Mouse (Mus musculus): ENCODE measurements around the gene Arid5b.
A peak's percentile ranks its signal among the peaks of the same experiment; 100 is the strongest.

Arid5b gene

DNA sequence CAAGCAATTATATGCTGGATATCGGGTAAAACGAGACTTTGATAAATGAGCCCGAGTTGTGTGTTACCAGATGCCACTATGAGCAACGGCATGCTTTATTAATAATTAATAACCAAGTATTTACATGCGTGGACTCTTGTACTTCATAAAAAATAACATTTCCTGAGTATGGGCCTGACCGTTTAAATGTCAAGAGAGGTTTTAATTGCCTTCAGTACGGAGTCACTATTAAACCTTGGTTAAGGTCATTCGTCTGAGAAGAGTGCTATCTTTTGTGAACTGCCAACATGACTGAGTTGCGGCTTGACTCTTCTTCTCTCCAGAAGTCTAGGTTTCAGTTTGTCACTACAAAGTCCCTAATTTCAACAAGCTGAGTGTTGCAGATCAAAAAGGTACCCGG, 8.8 kb downstream of the Arid5b start:
- DNase-seq (ENCODE audit: low read depth, low spot score) = no peak

DNA sequence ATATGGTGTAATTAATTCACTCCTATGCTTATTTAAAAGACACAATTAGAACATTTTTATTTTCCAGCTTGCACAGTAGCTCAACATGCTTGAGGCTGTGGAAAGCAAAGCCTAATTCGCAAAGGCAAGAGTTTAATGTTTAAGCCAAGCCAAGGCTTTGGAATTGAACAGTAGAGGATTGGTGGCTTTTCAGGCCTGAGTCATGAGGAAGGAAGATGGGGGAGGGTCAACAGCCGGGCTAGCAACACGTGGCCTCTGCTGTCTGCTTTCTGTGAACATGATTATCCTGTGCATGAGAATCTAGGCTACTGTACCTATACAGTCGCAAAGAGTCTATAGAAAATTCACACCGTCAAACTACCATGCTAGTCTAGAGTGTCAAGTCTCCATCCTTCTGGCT, 9.9 kb downstream of the Arid5b start:
- DNase-seq (ENCODE audit: low read depth, low spot score) = no peak

DNA sequence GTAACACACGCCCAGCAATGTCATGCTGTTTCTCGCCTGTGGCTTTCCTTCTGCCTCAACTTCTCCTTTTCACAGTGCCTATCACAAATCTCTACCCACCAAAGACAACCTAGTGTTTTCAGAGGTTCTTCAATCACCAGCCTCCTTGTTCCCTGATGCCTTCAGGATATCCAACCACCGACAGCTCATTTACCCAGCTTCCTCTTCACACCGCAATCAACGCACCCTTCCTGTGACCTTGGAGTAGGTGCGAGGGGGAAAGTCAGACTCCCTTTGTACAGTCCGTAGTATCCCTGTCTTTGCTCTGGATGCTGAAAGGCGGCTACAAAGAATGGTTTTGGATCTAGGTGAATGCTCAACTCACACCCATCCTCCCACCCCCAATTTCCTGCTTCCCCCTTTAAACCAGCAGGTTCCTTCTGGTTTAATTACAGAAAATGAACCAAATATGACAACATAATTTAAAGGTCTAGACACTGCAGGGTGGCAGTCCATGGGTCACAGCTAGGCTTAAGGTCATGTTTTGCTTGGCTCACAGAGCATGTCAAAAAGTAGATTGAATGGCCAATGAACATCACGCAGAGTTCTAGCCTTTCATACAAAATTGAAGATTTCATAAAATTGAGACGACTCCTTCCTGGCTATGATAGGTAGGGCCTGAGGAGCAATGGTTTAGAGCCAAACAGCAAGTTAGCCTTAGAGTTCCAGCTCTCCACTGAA, 14.4 kb downstream of the Arid5b start:
- DNase-seq (ENCODE audit: low read depth, low spot score) = no peak

DNA sequence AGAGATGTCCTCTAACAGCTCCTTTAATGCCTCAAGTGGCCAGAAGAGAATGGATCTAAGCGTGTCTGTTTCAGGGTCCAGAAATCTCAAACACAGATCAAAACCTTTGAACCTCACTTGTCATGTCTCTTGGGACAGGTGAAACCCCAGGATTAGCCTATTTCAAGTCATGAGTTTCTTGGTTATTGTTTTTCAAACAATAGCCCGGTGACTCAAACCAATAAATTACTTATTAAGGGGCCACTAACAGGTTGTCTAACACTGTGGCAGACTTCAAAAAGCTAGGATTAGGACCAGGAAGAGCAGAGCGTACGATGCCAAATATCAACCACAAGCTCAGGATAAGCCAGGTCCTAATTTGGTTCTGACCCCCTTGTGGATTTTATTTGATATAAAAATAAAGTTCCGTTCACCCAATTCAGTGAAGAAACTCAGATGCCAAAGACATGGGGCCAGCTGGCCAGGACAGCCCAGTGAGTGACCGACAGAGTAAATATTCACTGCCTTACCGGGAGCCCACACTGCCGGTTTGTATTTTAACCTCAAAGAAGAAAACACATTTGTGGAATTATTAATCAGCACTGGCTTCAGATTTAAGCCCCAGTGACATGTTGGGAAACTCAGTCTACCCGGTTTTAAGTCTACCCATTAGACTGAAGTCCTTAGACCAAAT, 15.1 kb downstream of the Arid5b start:
- no peak for DNase-seq (ENCODE audit: low read depth, low spot score)

DNA sequence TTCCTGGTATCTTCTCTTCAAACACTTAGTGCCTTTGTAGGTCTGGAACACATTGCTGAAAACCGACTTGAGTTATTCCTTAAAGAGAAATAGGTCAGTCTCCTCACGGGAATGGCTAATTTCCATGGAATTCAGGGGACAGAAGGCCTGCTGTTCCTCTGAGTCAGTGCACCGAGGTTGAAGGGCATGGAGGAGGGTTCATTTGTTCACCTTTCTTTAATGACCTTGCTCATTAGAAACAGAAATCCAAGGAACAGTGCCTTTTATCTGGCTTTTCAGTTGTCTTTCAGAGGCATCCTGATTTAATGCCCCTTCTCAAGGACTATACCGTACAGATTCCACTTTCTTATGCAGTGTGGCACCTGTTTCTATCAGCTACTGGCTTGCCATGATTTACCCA, 18.9 kb downstream of the Arid5b start:
- no peak for DNase-seq (ENCODE audit: low read depth, low spot score)

DNA sequence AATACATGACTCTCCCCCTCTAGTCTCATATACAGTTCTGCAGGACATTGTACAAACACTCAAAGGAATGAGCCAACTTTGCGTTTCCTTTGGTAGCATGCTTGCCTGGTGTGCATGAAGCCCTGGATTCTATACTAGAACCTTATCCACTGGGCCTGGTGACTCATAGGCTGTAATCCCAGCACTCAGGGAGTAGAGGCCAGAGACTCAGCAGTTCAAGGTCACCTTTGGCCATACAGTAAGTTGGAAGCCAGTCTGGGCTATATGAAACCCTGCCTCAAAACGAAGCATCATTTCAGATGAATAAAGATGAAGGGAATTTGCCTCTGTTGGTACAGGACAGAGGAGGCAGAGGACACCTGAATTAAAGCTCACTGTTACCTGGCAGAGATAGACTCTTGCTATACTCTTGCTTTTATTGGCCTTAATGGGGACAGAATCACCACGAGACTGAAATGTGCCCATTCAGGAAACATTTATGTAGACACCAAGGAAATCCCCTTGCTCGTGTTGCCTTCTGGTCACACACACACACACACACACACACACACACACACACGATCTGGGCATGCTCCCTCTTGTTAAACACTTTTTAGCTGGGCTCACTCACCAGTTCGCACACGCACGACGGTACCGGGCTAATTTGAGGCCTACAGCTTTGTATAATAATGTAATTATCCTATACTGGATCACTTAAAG, 21.0 kb downstream of the Arid5b start:
- no peak for DNase-seq (ENCODE audit: low read depth, low spot score)

DNA sequence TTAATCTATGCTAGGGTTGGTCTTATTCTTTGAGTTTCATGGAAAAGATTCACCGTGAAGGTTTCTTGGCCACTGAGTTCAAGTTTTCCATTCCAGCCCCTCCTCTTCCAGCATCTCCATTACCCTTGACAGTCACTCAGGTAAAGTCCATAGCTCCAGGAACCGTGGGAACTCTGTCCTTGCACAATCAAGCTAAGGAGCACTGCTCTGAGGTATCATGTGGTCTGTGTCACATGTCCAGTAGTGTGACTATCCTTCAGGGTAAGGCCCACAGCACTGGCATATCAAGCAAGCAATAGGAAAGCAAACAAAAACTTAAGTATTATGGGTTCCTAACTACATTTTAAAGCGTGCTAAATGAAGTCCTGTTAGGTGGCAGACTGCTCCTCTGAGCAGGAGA, 22.4 kb downstream of the Arid5b start:
- no peak for DNase-seq (ENCODE audit: low read depth, low spot score)

DNA sequence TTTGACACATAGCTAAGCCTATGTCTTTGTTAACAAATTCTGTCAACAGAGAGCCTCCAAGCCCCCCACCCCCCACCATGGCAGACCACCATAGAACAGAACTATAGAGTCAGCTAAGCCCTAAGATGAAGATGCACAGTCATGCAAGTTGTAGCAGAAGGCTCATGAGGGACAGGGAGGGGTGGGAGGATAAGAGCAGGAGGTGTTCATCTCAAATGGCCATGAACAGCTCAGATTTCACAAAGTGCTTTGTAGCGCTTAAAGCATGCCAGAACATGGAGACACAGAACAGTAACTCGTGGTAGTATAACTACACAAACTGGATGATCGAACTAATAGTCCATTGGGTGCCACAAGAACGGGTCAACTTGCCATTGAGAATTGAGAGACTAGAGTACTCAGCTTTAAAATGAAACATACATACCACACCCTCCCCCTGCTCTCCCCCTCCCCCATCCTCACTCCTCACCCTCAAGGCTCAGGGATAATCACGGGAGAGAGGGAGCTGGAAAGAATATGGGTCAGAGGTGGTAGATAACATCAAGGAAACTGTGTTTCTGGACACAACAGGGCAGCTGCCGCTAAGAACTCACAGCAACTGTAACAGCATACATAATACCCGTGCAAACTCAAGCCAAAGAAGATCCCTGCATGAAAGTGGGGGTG, 25.0 kb downstream of the Arid5b start:
- DNase-seq (ENCODE audit: low read depth, low spot score) = no peak

DNA sequence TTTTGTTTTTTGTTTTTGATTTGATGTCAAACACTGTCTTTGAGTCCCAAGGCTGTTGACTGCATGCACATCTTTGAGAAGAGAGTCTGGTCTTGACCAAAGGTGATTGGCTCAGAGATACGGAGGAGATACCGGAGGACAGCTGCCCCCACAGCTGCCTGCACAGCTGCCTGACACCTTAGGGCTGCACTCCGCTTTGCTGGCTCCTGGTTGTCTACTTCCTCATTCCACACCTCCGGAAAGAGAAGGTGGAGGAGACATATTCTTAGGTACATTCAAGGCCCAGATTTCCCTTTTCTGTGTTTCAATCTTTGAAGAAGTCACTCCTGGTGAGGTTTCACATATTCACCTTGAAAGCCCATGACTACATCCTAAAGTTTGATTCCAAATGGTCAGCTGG, 25.9 kb downstream of the Arid5b start:
- no peak for DNase-seq (ENCODE audit: low read depth, low spot score)

DNA sequence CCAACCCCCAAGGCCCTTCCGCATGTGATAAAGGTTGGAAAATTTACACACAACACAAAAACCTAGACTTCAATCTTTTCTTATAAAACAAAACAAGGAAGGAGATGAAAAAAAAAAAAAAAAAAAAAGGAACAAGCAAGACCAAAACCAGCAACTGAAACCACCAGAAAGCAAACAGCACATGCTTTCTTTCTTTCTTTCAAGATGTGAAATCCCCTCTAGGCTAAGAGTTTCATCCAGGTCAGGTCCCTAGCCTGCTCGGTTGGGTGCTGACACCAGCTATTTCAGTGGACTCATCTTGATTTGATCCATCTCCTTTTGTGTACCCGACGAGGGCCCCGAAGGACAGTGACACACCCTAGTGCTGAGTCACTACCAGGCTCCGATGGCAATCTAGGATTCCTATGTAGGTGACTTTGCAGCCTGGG, 29.2 kb downstream of the Arid5b start:
- no peak for DNase-seq (ENCODE audit: low read depth, low spot score)

DNA sequence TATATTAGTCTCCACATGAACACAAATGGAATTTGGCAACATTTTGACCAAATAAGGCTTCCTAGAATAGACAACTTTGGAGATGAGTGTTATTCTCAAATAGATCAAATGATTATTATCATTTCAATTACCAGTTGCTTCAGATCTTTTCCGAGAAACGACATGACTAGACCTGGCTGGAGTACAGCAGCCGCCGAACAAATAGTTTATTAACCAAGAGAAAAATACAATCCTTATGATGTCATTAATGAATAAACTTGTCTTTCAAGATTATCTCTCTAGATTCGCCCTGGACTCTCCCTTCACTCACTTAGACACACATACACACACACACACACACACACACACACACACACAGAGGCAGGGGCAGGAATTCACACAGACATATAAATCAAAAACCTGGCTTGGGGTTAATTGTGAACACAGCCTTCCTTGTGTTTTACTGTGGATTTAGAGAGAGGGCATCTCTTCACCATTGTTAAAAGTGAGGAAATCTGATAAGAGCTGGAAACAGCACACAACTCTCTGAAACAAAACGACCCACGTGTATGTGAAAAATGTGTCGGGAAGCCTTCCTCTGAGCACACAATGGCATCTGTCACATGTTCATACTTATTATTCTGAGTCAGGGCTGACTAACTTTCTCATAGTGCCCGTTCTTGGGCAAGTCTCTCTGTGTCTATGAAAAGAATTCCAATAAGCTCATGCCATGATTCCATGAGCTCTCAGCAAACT, 30.1 kb downstream of the Arid5b start:
- DNase-seq (ENCODE audit: low read depth, low spot score) = peak; percentile 18

DNA sequence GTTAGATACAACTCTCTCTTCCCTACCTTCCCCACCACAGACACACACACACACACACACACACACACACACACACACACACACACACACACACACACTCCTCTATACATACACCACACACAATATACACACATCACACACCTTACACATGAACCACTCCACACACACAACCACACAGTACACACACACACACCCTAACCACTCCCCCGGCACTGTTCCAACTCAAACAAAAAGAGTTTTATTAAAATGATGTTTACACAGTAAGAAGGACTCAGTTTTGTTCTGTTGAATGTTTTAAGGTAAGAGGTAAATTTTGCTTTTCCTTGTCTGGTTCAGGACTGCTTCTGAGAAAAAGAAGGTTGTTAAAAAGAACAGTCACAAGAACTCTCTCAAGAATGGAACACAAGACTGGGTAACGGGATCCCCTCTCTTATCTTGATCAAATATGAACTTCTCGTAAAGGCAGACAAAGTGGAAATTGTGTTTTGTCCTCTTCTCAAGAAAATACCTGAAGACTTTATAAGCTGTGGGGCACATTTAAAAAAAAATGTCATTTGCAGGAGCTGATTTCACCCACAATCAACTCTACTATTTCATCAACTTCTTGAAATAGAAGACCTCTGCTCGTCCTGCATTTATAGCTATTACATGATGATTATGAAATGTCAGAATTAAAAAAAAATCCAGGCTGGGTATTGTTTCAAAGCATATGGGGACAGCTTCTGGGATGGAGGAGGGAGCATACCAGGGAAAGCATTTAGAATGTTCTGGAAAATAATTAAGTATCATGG, 30.9 kb downstream of the Arid5b start:
- no peak for DNase-seq (ENCODE audit: low read depth, low spot score)

DNA sequence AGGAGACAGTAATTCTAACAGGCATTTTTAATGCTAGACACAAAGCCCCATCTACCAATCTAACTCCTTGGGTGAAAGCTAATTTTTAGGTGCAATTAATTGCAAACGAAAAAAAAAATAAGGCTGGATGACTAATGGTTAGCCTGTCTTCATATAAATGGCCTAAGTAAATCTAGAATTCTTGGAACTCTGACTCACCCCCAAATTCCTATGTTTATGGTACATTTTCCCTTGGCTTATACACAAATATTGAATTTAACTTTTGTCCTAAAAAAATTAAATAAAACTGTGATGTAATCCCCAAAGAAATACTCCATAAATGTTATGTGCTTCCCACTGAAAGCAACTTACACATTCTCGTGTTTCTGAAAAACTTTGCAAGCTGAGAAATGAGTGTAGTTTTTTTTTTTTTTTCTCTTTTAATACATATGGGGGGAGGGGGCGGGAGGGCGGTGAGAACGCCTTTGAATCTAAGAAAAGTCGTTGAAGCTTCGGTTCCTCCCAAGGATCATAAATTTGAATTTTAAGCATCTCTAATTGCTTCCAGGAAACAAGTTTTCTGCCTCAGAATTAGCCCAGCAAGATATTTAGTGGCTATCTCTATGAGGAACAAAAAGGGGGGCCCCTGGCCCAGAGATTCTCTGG, 31.8 kb downstream of the Arid5b start:
- no peak for DNase-seq (ENCODE audit: low read depth, low spot score)

DNA sequence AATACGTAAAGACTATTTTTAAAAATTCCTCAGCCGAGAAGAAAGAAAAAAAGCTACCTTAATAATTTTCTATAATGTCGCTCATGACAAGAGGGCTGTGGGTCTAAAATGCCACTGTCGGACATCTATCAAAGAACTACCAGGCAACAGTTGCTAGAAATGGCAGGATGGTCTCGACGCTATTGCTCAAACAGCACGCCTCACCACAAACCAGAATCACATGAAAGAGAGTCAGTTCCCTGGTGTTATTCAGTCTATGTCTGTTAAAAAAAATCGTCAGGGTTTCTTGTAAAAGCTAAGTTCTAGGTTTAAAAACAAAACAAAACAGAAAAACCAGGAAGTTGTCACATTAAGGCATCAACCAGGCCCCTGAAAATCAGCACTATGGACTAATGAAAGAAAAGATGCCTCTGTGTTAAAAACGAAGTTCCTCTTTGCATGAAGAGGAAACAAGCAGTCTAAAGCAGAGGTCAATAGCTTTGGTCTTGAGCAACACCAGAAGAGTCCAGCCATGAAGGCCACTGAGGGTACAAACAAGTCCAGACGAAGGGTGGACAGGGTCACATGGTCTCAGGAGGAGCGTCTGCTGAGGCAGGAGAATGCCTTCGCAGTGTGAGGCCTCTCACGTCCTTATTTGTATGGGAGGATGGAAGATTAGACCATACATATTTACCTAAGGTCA, 37.6 kb downstream of the Arid5b start:
- DNase-seq (ENCODE audit: low read depth, low spot score) = no peak

DNA sequence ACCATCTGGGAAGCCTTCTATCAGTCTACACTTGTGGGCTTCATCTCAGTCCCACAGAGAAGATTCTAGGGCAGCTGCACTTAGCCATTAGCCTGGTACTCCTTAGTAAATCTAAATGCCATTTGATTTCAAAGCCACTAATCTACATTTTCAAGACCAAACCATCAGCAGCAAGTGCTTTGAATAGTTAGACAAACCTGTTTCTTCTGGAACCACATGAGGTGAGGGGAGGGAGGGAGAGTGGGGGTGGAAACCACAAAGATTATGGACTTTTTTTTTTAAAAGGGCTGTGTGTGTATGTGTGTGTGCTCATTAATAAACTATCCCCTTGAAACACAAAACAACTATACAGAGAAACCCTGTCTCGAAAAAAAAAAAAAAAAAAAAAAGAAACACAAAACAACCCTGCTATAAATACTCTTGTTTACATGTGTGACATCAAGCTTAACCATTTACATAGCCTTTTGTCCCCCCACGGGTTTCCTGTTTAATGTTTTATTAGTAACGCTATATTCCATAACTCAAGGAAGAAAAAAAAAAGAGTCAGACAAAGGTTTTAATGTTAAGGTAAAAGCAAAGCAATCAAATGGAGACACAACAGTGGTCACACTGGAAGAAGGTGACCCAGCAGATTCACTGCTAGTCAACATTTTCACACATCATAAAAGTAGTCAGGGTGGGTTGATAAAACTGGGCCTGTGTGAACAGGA, 38.3 kb downstream of the Arid5b start:
- DNase-seq (ENCODE audit: low read depth, low spot score) = no peak

DNA sequence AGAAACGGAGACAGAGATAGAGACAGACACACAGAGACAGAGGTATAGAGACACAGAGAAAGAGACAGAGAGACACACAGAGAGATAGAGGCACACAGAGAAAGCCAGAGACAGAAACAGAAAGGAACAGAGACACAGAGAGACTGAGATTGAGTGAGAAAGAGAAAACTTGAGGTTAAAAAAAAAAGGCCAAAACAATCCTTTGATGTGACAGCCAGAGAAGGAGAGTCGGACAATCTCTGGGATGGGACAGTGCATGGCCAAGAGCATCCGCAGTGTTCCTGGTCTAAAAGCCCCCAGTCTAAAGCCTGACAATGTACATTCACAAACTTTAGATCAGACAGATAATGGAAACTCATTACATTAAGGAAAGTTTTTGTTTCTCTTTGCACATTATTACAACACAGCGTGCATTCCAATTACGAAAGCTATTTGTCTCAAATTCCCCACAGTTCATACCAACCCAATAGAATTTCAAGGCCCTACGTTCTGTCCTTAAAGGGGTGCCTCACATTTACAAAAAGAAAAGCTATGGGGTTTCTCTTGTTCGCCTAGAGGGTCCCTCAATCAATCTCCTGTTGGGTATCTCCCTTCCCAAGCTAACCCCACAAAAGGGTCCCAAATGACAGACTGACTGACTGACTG, 39.0 kb downstream of the Arid5b start:
- no peak for DNase-seq (ENCODE audit: low read depth, low spot score)

DNA sequence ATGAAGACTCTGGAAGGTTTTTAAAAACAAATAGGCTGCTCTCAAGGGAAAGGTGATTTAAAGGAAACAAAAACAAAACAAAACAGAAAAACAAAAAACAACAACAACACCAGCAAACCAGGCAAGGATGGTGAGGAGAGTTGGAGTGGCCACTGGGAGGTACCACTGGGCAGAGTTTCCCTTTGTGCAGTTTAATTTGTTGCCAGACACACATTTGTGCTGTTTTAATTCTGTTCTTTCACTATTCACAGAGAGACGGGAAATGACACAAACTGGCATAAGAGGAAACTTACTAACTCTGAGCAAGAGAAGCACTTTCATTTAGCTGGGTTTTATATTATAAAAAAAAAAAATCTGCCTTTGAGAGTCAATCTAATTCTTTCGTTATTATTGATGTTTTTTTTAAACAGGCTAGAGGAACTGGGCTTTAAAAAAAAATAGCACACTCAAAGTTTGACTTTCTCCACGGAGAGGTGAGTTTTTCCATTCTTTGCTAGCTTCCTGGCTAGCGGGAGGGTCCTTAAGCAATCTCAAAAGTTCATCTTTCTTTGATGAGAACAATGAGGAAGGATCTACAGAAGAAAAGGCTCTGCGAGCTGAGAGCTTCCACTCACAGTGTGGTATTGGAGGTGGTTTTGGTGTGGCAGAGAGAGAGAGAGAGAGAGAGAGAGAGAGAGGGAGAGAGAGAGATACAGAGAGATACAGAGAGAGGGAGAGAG, 39.7 kb downstream of the Arid5b start:
- DNase-seq (ENCODE audit: low read depth, low spot score) = no peak

DNA sequence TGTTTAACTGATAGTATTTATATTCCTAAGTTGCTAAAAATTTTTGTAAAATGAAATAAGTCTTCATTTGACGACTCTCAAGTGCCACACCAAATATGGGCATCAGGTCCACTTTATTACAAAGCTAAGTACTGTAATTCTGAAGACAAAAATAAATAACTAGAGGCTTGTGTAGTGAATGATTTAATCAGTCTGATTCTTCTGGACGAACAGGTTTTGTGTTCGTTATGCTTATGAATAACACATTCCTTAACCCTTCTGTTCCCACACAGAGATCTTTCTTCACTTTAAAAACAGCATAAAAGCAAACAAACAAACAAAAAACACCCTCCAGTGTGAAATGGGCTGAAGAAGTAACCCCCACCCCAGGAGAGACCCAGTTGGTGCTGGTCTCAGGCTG, 40.4 kb downstream of the Arid5b start:
- no peak for DNase-seq (ENCODE audit: low read depth, low spot score)
